Mouse (Mus musculus) adrenal gland, adult 8-10 months (tissue): Measurements from ENCODE around the gene Ky. TPM values are rescaled to one million over a fixed set of nuclear protein-coding genes. Genes with fewer than 3 reads are reported as not detected.

Source experiments
- DNase-seq: peaks from one replicate; pipeline ENCODE4 v3.0.0; 2022
- total RNA-seq, 4 experiments: library from RNA; stranded (reverse); gene quantifications; 2 replicates each; pipeline ENCODE4 v1.2.4; 2022

Ky gene
- total RNA-seq, 4 experiments from 2014 or later, result 0.56 to 1.9 (median 0.72) TPM

GRCm38 (mm10) chr9:102504716-102505378, 703 bp upstream of the Ky start:
- no peak for DNase-seq

GRCm38 (mm10) chr9:102508315-102508714, 2.8 kb downstream of the Ky start:
- DNase-seq, result no peak

- DNase-seq, result peak; percentile 18
Measured at GRCm38 (mm10) chr9:102511423-102511822, 5.9 kb downstream of the Ky start.

GRCm38 (mm10) chr9:102513578-102513977, 8.0 kb downstream of the Ky start:
- DNase-seq, result no peak

GRCm38 (mm10) chr9:102518443-102518842, 12.9 kb downstream of the Ky start:
- DNase-seq, result no peak

GRCm38 (mm10) chr9:102521396-102521795, 15.8 kb downstream of the Ky start:
- no peak for DNase-seq

- no peak for DNase-seq
Measured at GRCm38 (mm10) chr9:102528106-102528505, 22.6 kb downstream of the Ky start.

- DNase-seq, result no peak
Measured at GRCm38 (mm10) chr9:102528561-102528960, 23.0 kb downstream of the Ky start.

GRCm38 (mm10) chr9:102529008-102529407, 23.5 kb downstream of the Ky start:
- no peak for DNase-seq

GRCm38 (mm10) chr9:102531051-102531892, 25.7 kb downstream of the Ky start:
- no peak for DNase-seq

GRCm38 (mm10) chr9:102536968-102537367, 31.4 kb downstream of the Ky start:
- DNase-seq, result no peak

GRCm38 (mm10) chr9:102539699-102540098, 34.1 kb downstream of the Ky start:
- no peak for DNase-seq

- DNase-seq, result no peak
Measured at GRCm38 (mm10) chr9:102541666-102542065, 36.1 kb downstream of the Ky start.

GRCm38 (mm10) chr9:102542540-102542939, 37.0 kb downstream of the Ky start:
- DNase-seq, result no peak

- no peak for DNase-seq
Measured at GRCm38 (mm10) chr9:102543761-102544115, 38.2 kb downstream of the Ky start.

- DNase-seq, result no peak
Measured at GRCm38 (mm10) chr9:102544116-102544772, 38.7 kb downstream of the Ky start.

- DNase-seq, result peak; percentile 64
Measured at GRCm38 (mm10) chr9:102544773-102545366, 39.3 kb downstream of the Ky start.

- no peak for DNase-seq
Measured at GRCm38 (mm10) chr9:102545406-102546255, 40.1 kb downstream of the Ky start.

- no peak for DNase-seq
Measured at GRCm38 (mm10) chr9:102546256-102547027, 40.9 kb downstream of the Ky start.

GRCm38 (mm10) chr9:102547028-102547354, 41.4 kb downstream of the Ky start:
- DNase-seq, result no peak

GRCm38 (mm10) chr9:102549211-102549610, 43.7 kb downstream of the Ky start:
- no peak for DNase-seq
